Mouse (Mus musculus): ENCODE data around the gene Tcaim.

DNA sequence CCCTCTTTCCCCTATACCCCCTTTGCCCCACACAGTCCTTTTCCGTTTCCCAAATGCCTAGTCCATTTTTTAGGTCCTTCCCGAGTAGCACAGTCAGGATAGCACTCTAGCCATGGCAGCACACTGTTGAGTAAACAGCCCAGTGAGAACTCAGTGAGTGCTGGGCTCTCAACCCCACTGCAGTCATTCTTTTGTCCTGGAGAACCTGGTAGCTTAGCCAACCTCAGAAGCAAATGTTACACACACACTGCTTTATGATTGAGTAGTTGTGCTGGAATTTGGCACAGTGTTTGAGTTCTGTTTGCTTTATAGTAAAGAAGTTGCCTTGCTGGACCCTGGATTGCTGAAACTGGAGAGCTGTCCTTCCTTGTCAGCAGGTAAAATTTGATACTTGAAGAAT is 47.7 kb upstream of the Tcaim start:
- TF ChIP-seq CTCF (IDR thresholded peaks at IDR 0.05; ENCODE audit: low read depth) (no peak), EP300 (IDR thresholded peaks at IDR 0.05; ENCODE audit: low read depth) (no peak)

Measured in heart, postnatal 0 days (tissue).